Mouse (Mus musculus): ENCODE results near the gene Suclg2. TPM values are rescaled to one million over a fixed set of nuclear protein-coding genes. Genes with fewer than 3 reads are reported as not detected.

Gene Suclg2
- polyA plus RNA-seq, 1 experiment = 134 TPM

- Histone ChIP-seq H3K4me1 (ENCODE audit: control insufficient read depth, insufficient read depth, insufficient read length, low read length) (no peaks in the 10 kb centered on the region), H3K4me3 (ENCODE audit: insufficient read depth, low read depth, low read length) (no peak overlapping the region), H3K27ac (replicated peaks; ENCODE audit: low read depth, low read length) (no peak overlapping the region)
Measured at GRCm38 (mm10) chr6:95445036-95445435, 273.6 kb downstream of the Suclg2 start.

Data from brown adipose tissue, adult 24 weeks (tissue).